Mouse (Mus musculus): Measurements from ENCODE around the gene Mgat5.

- TF ChIP-seq CTCF (IDR thresholded peaks at IDR 0.05; ENCODE audit: low read depth, low read length) (no peak), POLR2A (IDR thresholded peaks at IDR 0.05; ENCODE audit: borderline replicate concordance, low read depth, low read length) (no peak)
Observed at GRCm38 (mm10) chr1:127251751-127252150, 46.9 kb downstream of the Mgat5 start.
